Mouse (Mus musculus) frontal cortex, postnatal 10 days (tissue): Measurements from ENCODE around the gene Taf13.
"Not testable (repeated sequence)": the region's sequence is repeated elsewhere in the genome, so short reads cannot be mapped to it uniquely, and the experiment has no call there.

Source experiments
- DNase-seq, 2 experiments: peaks; one replicate each; pipeline ENCODE4 v3.0.0; 2022; ENCODE audit warnings: low spot score in 2 of 2, mixed read lengths in 1 of 2

Gene Taf13

GRCm38 (mm10) chr3:108571443-108572294, at the start of gene Taf13:
TSS of gene Taf13 (plus strand) at chr3:108571698.
- peak; percentile 95 to 97 for DNase-seq

GRCm38 (mm10) chr3:108523415-108523814, 48.1 kb upstream of the Taf13 start:
- DNase-seq = no peak

- no peak for DNase-seq
These were observed 43.0 kb upstream of the Taf13 start for GRCm38 (mm10) chr3:108528489-108528888.

GRCm38 (mm10) chr3:108533114-108533885, 38.2 kb upstream of the Taf13 start:
- no peak for DNase-seq

- no peak for DNase-seq
These were observed 37.5 kb upstream of the Taf13 start, which contains the start of gene 1700013F07Rik for GRCm38 (mm10) chr3:108533951-108534350. TSS of gene 1700013F07Rik (plus strand) at chr3:108534150.

- no peak for DNase-seq
These were observed 35.5 kb upstream of the Taf13 start for GRCm38 (mm10) chr3:108535896-108536516.

- DNase-seq = peak; percentile 84 to 91
These were observed 34.8 kb upstream of the Taf13 start, which contains the start of gene 5330417C22Rik for GRCm38 (mm10) chr3:108536517-108537260. TSS of gene 5330417C22Rik (minus strand) at chr3:108536536.

GRCm38 (mm10) chr3:108537303-108537702, 34.2 kb upstream of the Taf13 start:
- peak; percentile 79 to 85 for DNase-seq

- no peak for DNase-seq
These were observed 29.2 kb upstream of the Taf13 start for GRCm38 (mm10) chr3:108542299-108542698.

GRCm38 (mm10) chr3:108554111-108554561, 17.4 kb upstream of the Taf13 start:
- peak in 1 of 2 experiments; percentile 41 for DNase-seq

GRCm38 (mm10) chr3:108554587-108555312, 16.7 kb upstream of the Taf13 start:
- DNase-seq = peak; percentile 90 to 91

GRCm38 (mm10) chr3:108557888-108558287, 13.6 kb upstream of the Taf13 start:
- DNase-seq = no peak

- DNase-seq = peak; percentile 94 to 96
These were observed 9.3 kb upstream of the Taf13 start, which contains the start of gene Tmem167b for GRCm38 (mm10) chr3:108562133-108562730. TSS of gene Tmem167b (minus strand) at chr3:108562466.

GRCm38 (mm10) chr3:108562777-108563271, 8.7 kb upstream of the Taf13 start:
- no peak for DNase-seq

- DNase-seq = peak; percentile 56 to 73
These were observed 8.2 kb upstream of the Taf13 start for GRCm38 (mm10) chr3:108563309-108563708.

GRCm38 (mm10) chr3:108567990-108568877, 3.3 kb upstream of the Taf13 start:
- DNase-seq = peak in 1 of 2 experiments; percentile 24

GRCm38 (mm10) chr3:108569636-108570035, 1.9 kb upstream of the Taf13 start:
- DNase-seq = not testable (repeated sequence)

GRCm38 (mm10) chr3:108570813-108571212, 685 bp upstream of the Taf13 start:
- no peak for DNase-seq
